Mouse (Mus musculus) thymus, adult 2 months (tissue): ENCODE measurements around the gene Fate1.

ENCODE experiments used
- CTCF ChIP-seq: fragments of 200-500 bp; IDR thresholded peaks from 2 replicates; pipeline ENCODE4 v1.5.1; 2012; ENCODE audit warnings: mild to moderate bottlenecking, control low read depth, low read length, moderate library complexity, borderline replicate concordance; ENCODE audit not compliant: control insufficient read depth, poor library complexity, insufficient read depth; ENCODE audit errors: extremely low read depth
- POLR2A ChIP-seq: fragments of 200-500 bp; IDR thresholded peaks from 2 replicates; pipeline ENCODE4 v1.6.1; 2012; ENCODE audit warnings: mild to moderate bottlenecking, low read length, control low read depth, moderate library complexity; ENCODE audit not compliant: control insufficient read depth, poor library complexity, insufficient read depth; ENCODE audit errors: extremely low read depth

DNA sequence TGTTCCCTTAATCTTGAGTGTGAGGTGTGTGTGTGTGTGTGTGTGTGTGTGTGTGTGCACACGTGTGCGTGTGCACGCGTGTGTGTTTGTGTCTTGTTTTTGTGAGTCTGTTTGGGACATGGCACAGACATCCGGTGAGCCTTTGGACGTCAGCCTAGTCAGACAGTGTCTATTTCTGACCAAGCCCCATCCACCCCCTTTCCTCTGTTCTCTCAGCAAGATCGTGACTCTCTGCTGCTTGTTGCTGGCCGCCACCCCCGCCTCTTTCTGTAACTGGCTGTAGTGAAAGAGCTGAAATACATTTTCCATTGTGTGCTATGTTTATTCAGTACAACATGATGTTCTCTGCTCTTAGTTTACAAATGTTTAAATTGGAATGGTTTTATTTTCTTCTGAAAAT lies 39.5 kb downstream of the Fate1 start:
- TF ChIP-seq CTCF, result no peak
- no peak for TF ChIP-seq POLR2A
